Mouse (Mus musculus) heart, adult 8-10 months (tissue): ENCODE results near the gene Hivep2. TPM values are rescaled to one million over a fixed set of nuclear protein-coding genes. Genes with fewer than 3 reads are reported as not detected.
A peak's percentile ranks its signal among the peaks of the same experiment; 100 is the strongest.

Experiments
- DNase-seq: peaks from one replicate; pipeline ENCODE4 v3.0.0; 2022; ENCODE audit warnings: low spot score
- total RNA-seq, 4 experiments: library from RNA; stranded (reverse); gene quantifications; 2 replicates each; pipeline ENCODE4 v1.2.4; 2022

Gene Hivep2
- 10 to 100 TPM; 20.4 to 25.8 (median 22.1) TPM for total RNA-seq

- DNase-seq = peak; percentile 37
Measured at GRCm38 (mm10) chr10:13965974-13966829, at the start of gene Hivep2. Gene Hivep2 (plus strand): TSS chr10:13966075.

DNA sequence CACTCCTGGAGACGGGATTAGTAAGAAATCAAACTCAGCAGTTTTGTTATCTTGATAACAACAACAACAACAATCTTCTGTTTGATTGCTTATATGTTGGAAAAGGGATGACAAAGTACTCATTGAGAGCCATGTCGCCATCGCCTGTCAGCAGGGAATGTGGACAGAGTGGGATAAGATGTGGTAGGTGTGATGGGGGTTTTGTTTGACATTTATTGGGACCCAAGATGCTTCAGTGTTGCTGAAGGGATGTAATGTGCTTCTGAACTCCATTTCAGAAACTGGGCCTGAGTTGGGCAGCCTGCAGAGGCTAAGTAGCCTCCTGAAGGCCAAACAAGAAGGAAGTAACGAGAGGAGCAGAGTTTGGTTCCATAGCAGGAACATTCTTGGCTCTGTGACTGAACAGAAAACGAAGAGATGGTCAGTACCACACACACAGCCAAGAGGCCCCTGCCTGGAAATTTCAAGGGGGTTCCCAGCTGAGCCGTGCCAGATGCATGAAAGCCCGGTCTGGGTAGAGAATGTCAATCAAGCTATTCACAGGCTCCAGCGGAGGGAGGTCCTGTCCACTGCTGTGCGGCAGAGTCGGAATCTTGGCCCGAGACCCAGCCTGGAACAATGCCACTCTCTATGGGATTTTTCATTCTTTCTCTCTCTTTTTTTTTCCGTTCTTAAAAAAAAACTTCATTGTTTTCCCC lies 49.1 kb upstream of the Hivep2 start:
- DNase-seq = no peak

DNA sequence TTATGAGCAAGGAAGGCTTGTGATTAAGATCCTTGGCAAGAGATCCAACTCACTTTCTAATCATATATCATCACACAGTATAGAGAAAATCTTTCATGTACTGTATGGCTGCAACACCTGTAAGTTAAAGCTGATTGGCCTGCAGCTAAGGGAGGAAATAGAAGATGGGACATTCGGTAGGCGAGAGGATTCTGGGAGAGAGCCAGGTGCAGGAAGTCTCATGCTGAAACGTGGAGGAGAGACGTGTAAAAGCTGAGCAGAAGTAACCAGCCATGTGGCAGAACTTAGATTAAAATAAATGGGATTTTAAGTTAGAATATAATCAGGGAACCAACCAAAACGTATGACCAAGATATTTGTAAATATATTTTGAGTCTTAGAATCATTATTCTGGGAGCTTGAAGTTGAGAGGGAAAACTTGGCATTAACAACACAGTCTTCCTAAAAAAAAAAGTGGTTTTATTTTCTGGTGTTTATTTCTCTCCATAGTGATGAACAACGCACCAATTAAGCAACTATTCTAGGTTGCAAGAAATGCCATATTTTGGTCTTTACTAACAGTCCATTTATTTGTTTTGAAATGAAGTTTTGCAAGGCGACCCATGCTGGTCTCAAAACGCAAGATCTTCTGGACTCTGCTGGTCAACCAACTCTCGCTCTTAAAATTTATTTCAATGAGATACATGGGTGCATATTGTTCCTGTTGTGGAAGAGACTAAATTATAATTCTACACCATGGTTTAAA lies 44.1 kb upstream of the Hivep2 start:
- no peak for DNase-seq

DNA sequence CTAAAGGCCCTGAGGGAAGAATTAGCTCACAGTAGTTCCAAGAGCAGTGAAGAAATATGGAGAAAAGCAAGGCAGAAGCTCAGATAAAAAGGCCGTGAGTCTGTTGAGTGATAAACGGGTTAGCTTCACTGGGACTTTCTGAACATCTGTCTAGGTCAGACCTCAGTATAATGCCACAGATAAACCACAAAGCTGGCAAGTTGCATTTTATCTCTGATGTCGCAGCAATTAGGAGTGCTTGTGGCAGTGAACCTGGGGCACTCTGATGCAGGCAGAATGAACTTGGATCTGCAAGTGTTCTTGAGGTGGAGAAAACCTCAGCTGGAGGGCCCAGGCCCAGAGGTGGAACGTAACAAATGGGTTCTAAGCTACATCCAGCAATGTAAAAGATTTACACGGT lies 36.6 kb upstream of the Hivep2 start:
- no peak for DNase-seq

DNA sequence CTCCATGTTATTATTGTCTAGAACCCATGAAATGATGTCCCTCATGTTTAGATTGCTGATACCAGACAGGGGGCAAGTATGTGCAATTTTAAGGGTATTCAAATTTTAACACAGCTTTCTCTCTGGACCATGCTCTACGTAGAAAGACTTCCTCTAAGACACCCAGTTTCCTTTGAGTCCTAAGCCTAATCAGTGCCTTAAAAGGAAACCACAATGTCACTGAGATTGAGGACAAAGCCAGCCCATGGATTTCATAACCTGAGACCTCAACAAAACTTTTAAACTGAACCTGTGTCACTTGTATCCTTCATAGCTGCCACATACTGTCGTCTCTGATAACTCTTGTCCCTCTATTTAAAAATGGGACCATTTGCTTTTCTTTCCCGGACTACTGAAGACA lies 33.7 kb upstream of the Hivep2 start:
- no peak for DNase-seq

GRCm38 (mm10) chr10:13933320-13933719 lies 32.6 kb upstream of the Hivep2 start:
- DNase-seq = no peak

DNA sequence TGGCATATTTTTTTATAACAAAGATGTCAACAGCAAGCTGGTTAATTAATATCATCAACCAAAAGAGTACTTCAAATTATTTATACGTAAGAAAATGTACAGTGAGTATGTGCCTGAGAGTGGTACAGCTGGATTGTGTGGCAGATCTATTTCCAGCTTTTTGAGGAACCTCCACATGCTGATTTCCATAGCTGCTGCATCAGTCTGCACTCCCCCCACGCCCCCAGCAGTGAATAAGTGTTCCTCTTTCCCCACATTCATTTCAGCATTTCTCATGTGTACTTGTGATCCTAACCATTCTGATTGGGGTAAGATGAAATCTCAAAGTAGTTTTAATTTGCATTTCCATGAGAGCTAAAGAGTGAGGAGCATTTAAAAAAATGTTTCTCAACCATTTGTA lies 30.2 kb upstream of the Hivep2 start:
- DNase-seq = no peak

GRCm38 (mm10) chr10:13941406-13941805 lies 24.5 kb upstream of the Hivep2 start:
- no peak for DNase-seq

GRCm38 (mm10) chr10:13943706-13944105 lies 22.2 kb upstream of the Hivep2 start:
- DNase-seq = no peak

GRCm38 (mm10) chr10:13946498-13946897 lies 19.4 kb upstream of the Hivep2 start:
- DNase-seq = peak; percentile 36

DNA sequence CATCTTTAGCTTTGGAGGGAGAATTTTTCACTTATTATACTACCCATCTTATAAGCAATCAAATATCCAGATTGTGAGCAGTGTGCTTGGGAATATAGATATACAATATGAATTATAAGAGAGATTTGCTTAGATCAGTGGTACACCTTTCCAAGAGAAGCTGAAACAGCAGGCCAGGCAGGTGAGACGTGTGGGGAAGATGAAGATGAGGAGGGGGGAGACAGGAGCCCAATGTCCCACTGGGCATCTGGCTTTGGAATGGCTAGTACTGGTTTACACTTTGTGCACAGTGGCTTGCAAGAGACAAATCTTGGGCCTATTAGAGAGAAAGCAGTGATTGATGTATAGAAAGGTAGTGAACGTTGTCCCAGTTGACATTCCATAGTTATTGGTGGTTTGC lies 2.9 kb upstream of the Hivep2 start:
- DNase-seq = no peak

DNA sequence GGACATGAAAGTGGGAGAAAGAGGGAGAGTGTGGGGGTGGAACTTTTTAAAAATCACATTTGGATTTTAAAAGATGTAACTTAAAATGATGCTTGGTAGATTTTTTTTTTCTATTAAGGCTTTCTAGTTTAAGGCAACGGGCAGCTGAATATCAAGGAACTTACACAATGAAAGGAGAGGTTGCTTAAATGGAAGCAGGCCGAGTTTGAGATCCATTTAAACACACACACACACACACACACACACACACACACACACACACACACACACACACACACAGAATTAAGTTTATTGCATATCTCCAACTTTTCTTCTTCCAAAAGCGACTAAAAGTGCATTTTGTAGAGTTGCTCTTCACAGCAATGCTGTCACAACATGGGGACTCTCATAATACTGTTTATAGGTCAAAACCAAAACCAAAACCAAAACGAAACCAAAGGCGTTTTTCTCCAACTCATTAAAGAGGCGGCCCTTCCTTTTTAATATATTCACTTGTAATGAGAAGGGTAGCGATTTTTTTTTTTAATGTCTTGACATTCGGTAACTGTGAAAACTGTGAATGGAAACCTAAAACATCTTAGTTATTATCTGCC lies 1.9 kb upstream of the Hivep2 start:
- no peak for DNase-seq

GRCm38 (mm10) chr10:13964501-13965281 lies 1.2 kb upstream of the Hivep2 start:
- peak; percentile 95 for DNase-seq

DNA sequence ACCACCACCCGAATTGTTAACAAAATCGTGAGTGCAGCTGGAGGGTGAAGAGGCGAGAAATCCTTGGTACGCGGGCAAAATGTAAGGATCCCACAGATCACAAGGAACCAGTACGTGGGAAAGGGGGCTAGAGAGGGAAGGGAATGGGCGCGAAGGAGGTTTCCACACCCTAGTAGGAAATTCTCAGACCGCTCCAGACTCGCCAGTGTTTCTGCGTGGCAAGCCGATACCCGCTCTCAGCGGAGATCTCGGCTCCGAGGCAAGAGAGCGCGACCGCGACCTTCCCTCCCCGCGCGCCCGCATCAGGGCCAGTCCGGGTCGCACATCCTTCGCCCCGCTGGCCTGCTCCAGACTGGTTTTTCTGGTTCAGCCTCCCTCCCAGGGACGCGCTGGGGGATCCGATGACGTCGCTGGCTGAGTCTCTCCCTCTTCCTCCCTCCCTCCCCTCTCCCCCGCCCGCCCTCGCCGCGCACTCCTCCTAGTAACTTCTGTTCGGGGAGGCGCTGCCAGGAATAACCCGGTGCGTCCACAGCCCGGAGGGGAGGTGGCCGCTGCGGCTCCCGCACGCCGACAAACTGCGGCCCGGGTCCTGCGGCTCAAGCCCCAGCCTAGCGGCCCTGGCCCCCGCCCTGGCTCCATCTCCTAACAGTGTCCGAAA lies 430 bp upstream of the Hivep2 start:
- DNase-seq = peak; percentile 90

GRCm38 (mm10) chr10:13966830-13967450 lies 1.1 kb downstream of the Hivep2 start:
- peak; percentile 52 for DNase-seq

DNA sequence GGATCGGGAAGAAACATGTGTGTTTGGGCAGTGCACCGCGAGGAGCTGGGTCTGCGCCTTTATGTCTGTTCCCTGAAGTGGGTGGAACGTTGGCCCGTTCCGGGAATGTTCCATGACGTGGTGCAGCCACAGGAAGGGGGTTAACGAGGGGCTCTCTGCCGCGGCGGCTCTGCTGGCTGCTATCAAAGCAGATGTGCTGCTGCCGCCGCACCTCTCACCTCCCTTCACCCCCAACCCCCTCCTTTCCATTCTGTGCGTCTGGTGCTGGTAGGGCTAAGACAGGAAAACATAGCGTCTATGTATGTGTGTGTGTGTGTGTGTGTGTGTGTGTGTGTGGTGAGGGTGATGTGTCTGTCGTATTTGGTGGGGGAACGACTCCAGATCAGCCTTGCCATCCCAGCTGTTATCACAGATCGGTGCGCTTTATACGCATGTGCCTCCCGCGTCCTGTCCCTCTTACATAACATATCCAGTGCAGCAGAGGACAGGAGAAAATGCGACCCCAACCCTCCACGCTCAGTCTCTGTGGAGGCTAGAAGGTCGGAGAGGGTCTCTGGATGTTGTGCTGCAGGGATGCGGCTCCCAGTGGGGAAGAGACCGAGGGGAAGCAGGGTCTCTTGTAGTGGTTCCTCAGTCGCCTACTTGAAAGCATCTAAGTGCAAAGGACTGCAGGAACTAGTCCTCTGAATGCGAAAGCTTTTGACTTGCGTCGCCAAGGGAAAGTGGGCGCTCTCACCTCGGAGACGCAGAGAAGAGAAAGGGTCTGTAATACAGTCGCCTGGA lies 1.8 kb downstream of the Hivep2 start:
- DNase-seq = peak; percentile 89

GRCm38 (mm10) chr10:13968234-13968555 lies 2.3 kb downstream of the Hivep2 start:
- DNase-seq = no peak

DNA sequence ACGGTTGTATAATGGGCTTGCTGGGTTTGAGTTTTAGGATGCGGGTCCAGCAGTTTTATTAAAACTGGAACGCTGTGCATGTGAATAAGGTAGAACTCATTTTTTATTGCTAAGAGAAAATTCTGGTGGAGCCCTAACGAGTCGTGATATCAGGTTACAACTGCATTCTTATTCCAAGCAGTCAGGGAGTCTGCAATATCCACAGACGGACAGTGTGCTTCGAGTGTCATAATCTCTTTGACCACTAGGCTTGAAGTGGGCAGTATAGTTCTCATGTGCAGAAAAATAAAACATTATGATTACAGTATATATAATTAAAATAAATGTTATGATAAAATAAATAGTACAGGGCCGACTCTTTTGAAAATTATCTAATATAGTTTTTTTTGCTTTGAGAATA lies 3.1 kb downstream of the Hivep2 start:
- DNase-seq = no peak

DNA sequence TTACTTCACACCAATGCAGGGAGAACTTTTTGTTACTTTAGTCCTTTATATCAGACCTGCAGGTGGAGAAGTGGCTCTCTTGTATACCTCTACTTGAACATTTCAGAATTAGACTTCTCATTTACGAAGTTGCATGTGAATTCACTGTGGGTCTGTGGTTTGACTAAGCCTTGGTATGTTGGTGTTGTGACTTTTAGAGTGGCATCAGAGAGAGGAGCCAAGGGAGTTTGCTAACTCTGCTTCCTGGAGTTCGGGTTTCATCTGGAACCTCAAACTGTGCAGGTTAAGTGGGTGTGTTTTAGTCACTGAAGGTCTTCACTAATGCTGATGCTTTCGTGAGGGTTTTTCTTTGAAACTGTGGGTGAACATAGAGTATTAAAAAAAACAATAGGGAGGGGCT lies 4.4 kb downstream of the Hivep2 start:
- no peak for DNase-seq
